Mouse (Mus musculus) embryonic fibroblast, embryonic 13.5 days (primary cell): ENCODE data around the gene Neurl1a.

ENCODE experiments used
- CTCF ChIP-seq: IDR thresholded peaks from 2 replicates; pipeline ENCODE4 v1.5.1; 2011; ENCODE audit warnings: mild to moderate bottlenecking, control low read depth, low read length, moderate library complexity, borderline replicate concordance; ENCODE audit not compliant: insufficient read depth
- POLR2A ChIP-seq: IDR thresholded peaks from 2 replicates; pipeline ENCODE4 v1.6.1; 2011; ENCODE audit warnings: low read depth, mild to moderate bottlenecking, control low read depth, low read length, moderate library complexity

- no peak for TF ChIP-seq POLR2A
- TF ChIP-seq CTCF: no peak
These were observed 27.5 kb downstream of the Neurl1a start for GRCm38 (mm10) chr19:47206126-47206525.
